Mouse (Mus musculus) heart, embryonic 11.5 days (tissue): Measurements from ENCODE around the gene Nfix. TPM values are rescaled to one million over a fixed set of nuclear protein-coding genes. Genes with fewer than 3 reads are reported as not detected.
A peak's percentile ranks its signal among the peaks of the same experiment; 100 is the strongest.

Source experiments
- ATAC-seq: fragments of 200-750 bp; cut with Nextera tagmentation; replicated peaks from 2 replicates; pipeline ENCODE4 v1.8.0; 2017; ENCODE audit warnings: moderate library complexity; ENCODE audit not compliant: insufficient number of reproducible peaks, low FRiP score, low TSS enrichment
- H3K27ac ChIP-seq: fragments of 300-500 bp; sonication (generic); 2 replicates; pipeline ENCODE4 v1.5.1; 2014; ENCODE audit warnings: mild to moderate bottlenecking, low read depth, low read length
- H3K27me3 ChIP-seq: fragments of 300-500 bp; sonication (generic); 2 replicates; pipeline ENCODE4 v1.6.1; 2014; ENCODE audit warnings: mild to moderate bottlenecking, low read length, mixed read lengths; ENCODE audit not compliant: control insufficient read depth, insufficient read depth
- H3K36me3 ChIP-seq: fragments of 300-500 bp; sonication (generic); 2 replicates; pipeline ENCODE4 v1.6.1; 2014; ENCODE audit warnings: mild to moderate bottlenecking, low read length, moderate library complexity, mixed read lengths; ENCODE audit not compliant: control insufficient read depth, insufficient read depth
- H3K4me1 ChIP-seq: fragments of 300-500 bp; sonication (generic); 2 replicates; pipeline ENCODE4 v1.6.1; 2014; ENCODE audit warnings: low read length; ENCODE audit not compliant: control insufficient read depth, insufficient read depth
- H3K4me2 ChIP-seq: fragments of 300-500 bp; sonication (generic); 2 replicates; pipeline ENCODE4 v1.6.1; 2014; ENCODE audit warnings: mild to moderate bottlenecking, moderate library complexity
- H3K4me3 ChIP-seq: fragments of 300-500 bp; sonication (generic); 2 replicates; pipeline ENCODE4 v1.5.1; 2014; ENCODE audit warnings: low read depth, low read length
- H3K9ac ChIP-seq: fragments of 300-500 bp; sonication (generic); 2 replicates; pipeline ENCODE4 v1.6.1; 2014; ENCODE audit warnings: mild to moderate bottlenecking, low read depth, low read length, moderate library complexity
- H3K9me3 ChIP-seq: fragments of 300-500 bp; sonication (generic); replicated peaks from 2 replicates; pipeline ENCODE4 v1.6.1; 2016; ENCODE audit warnings: low read length; ENCODE audit not compliant: control insufficient read depth
- WGBS: fragments of 180-500 bp; shearing (Covaris S2); extraction: QIAGEN DNeasy Blood & Tissue Kit; methylation state at CpG from one replicate; pipeline ENCODE4 v1.1.7; 2014; ENCODE audit not compliant: insufficient replicate concordance; 5-methylcytosine and 5-hydroxymethylcytosine counted together
- polyA plus RNA-seq: library from polyadenylated mRNA; unstranded; fragments of >200 nt; fragmentation: Nextera tagmentation; extraction: Ambion mirVana; gene quantifications from 2 replicates; pipeline ENCODE4 v1.2.1, GENCODE M21; 2014

Gene Nfix
- polyA plus RNA-seq, 1 experiment from 2014 or later = 7.6 TPM

- H3K36me3 ChIP-seq = no peaks in the 10 kb centered on the region
- H3K4me1 ChIP-seq = peaks cover 51% of the 10 kb centered on the region
- peak overlapping the region; percentile 98 for H3K27ac ChIP-seq
- 2% methylated on average over 14 of the region's 15 CpGs for WGBS
- H3K9me3 ChIP-seq = no peaks in the 10 kb centered on the region
- ATAC-seq = peak; percentile 57
- H3K27me3 ChIP-seq = no peaks in the 10 kb centered on the region
- peak overlapping the region; percentile 82 for H3K9ac ChIP-seq
- peak overlapping the region; percentile 94 for H3K4me2 ChIP-seq
- H3K4me3 ChIP-seq = peak overlapping the region; percentile 47
Observed at GRCm38 (mm10) chr8:84655336-84656190, 144.6 kb downstream of the Nfix start.

GRCm38 (mm10) chr8:84654597-84654996 is 145.5 kb downstream of the Nfix start:
- H3K36me3 ChIP-seq = no peaks in the 10 kb centered on the region
- 38% methylated on average over 4 of the region's 4 CpGs for WGBS
- H3K4me2 ChIP-seq = no peak overlapping the region
- ATAC-seq = no peak
- H3K4me3 ChIP-seq = no peak overlapping the region
- peaks cover 45% of the 10 kb centered on the region for H3K4me1 ChIP-seq
- peak overlapping the region; percentile 98 for H3K27ac ChIP-seq
- H3K9me3 ChIP-seq = no peaks in the 10 kb centered on the region
- H3K27me3 ChIP-seq = no peaks in the 10 kb centered on the region
- no peak overlapping the region for H3K9ac ChIP-seq

DNA sequence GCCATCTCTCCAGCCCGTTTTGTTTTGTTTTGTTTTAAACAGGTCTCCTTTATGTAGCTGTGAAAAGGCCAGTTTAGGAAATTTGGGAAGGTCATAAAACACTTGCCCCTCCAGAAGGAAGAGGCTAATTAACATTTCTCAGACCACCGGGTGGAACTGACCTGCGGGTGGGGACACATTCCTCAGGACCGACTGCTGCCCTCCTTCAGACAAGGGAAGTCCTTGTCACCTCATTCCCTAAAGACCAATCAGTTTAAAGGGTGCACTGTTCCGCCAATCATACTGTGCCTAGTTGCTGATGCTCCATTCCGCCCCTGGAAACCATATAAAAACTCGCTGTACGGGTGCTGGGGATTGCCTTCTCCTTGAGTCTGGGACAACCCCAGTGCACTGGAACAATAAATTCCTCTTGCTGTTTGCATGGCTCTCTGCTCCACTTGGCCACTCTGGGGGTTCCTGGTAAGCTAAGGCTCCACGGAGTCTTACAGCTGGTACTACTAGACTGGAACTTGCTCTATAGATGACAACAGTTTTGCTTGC is 147.0 kb downstream of the Nfix start:
- no peak overlapping the region for H3K4me3 ChIP-seq
- WGBS = 52% methylated on average over 9 of the region's 9 CpGs
- H3K9ac ChIP-seq = no peak overlapping the region
- no peak for ATAC-seq
- no peak overlapping the region for H3K4me2 ChIP-seq
- H3K36me3 ChIP-seq = no peaks in the 10 kb centered on the region
- H3K27me3 ChIP-seq = no peaks in the 10 kb centered on the region
- no peaks in the 10 kb centered on the region for H3K9me3 ChIP-seq
- peaks cover 37% of the 10 kb centered on the region for H3K4me1 ChIP-seq
- H3K27ac ChIP-seq = peak overlapping the region; percentile 54; the same call in 1 of the 2 replicates

DNA sequence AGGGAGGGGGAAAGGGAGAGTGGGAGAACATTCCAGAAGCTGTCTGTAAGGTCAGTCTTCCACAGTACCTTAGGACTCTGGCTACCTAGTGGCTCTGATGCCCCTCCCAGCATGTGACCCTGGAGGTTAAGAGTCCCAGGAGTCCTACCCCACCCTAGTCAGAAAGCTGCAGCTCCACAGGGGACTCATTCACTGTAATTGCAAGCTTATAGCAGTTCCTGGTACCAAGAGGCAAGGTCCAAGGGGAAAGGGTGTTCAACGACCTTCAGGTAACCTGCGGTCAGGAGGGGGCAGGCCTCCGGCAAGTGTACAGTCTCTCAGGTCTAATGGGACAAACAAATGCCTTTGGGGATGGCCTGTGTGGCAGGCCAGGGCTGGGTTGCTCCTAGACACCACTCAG is 149.9 kb downstream of the Nfix start:
- Histone ChIP-seq H3K4me1 (peaks cover 24% of the 10 kb centered on the region), H3K27ac (no peak overlapping the region), H3K9me3 (no peaks in the 10 kb centered on the region), H3K4me3 (no peak overlapping the region), H3K4me2 (no peak overlapping the region), H3K27me3 (no peaks in the 10 kb centered on the region), H3K9ac (no peak overlapping the region), H3K36me3 (no peaks in the 10 kb centered on the region)
- no peak for ATAC-seq
- 48% methylated on average over 3 of the region's 3 CpGs for WGBS

Other genes starting within 250 kb of the Nfix start
- 52.3 and 55.9 TPM in 2 replicates for gene Ier2, start 137.5 kb downstream of the Nfix start, polyA plus RNA-seq
- gene Trmt1, start 114.0 kb downstream of the Nfix start, polyA plus RNA-seq = 49.7 and 51.6 TPM in 2 replicates
- gene Nacc1, start 112.5 kb downstream of the Nfix start, polyA plus RNA-seq = 19.1 and 19.6 TPM in 2 replicates
- gene Lyl1, start 98.9 kb downstream of the Nfix start, polyA plus RNA-seq = 19.5 and 22.9 TPM in 2 replicates
- gene G430095P16Rik, start 77.3 kb downstream of the Nfix start, polyA plus RNA-seq = 3.4 and 5.4 TPM in 2 replicates
- 5.0 and 6.0 TPM in 2 replicates for gene Dand5, start 22.5 kb upstream of the Nfix start, polyA plus RNA-seq
- 51.5 and 52.2 TPM in 2 replicates for gene Gadd45gip1, start 31.2 kb upstream of the Nfix start, polyA plus RNA-seq
- gene Rad23a, start 40.3 kb upstream of the Nfix start, polyA plus RNA-seq = 125 and 127 TPM in 2 replicates
- 830 and 894 TPM in 2 replicates for gene Calr, start 46.6 kb upstream of the Nfix start, polyA plus RNA-seq
- 53.6 and 54.5 TPM in 2 replicates for gene Farsa, start 56.6 kb upstream of the Nfix start, polyA plus RNA-seq
- 44.2 and 49.6 TPM in 2 replicates for gene Syce2, start 71.8 kb upstream of the Nfix start, polyA plus RNA-seq
- 36.2 and 40.4 TPM in 2 replicates for gene Gcdh, start 93.6 kb upstream of the Nfix start, polyA plus RNA-seq
- gene Klf1, start 101.6 kb upstream of the Nfix start, polyA plus RNA-seq = 48.7 and 65.0 TPM in 2 replicates
- 4.3 and 5.4 TPM in 2 replicates for gene Dnase2a, start 108.2 kb upstream of the Nfix start, polyA plus RNA-seq
- 0.27 TPM in 1 of 2 replicates, not detected in the other for gene Mast1, start 137.0 kb upstream of the Nfix start, polyA plus RNA-seq
- not detected in 2 replicates for gene Rtbdn, start 146.6 kb upstream of the Nfix start, polyA plus RNA-seq
- gene Gm49661, start 169.1 kb upstream of the Nfix start, polyA plus RNA-seq = not detected in 2 replicates
- gene Prdx2, start 169.2 kb upstream of the Nfix start, polyA plus RNA-seq = 862 and 992 TPM in 2 replicates
- 95.9 and 106 TPM in 2 replicates for gene Rnaseh2a, start 169.4 kb upstream of the Nfix start, polyA plus RNA-seq
- gene Junb, start 178.4 kb upstream of the Nfix start, polyA plus RNA-seq = 7.6 and 9.3 TPM in 2 replicates
- gene Hook2, start 190.3 kb upstream of the Nfix start, polyA plus RNA-seq = 6.7 and 7.1 TPM in 2 replicates
- gene Best2, start 214.2 kb upstream of the Nfix start, polyA plus RNA-seq = not detected in 2 replicates
- gene Asna1, start 224.9 kb upstream of the Nfix start, polyA plus RNA-seq = 108 and 118 TPM in 2 replicates
- gene Trir, start 226.5 kb upstream of the Nfix start, polyA plus RNA-seq = 99.7 and 101 TPM in 2 replicates
- gene Tnpo2, start 236.6 kb upstream of the Nfix start, polyA plus RNA-seq = 15.7 and 16.2 TPM in 2 replicates